Mouse (Mus musculus) erythroblast, adult 5-6 weeks (primary cell): ENCODE measurements around the gene BC017158. TPM values are rescaled to one million over a fixed set of nuclear protein-coding genes. Genes with fewer than 3 reads are reported as not detected.
A peak's percentile ranks its signal among the peaks of the same experiment; 100 is the strongest.

Source experiments
- ATAC-seq: replicated peaks from 2 replicates; pipeline ENCODE4 v1.8.0; 2016; ENCODE audit warnings: moderate number of reproducible peaks, mild to moderate bottlenecking, moderate TSS enrichment, inconsistent platforms; ENCODE audit not compliant: poor library complexity, low FRiP score, severe bottlenecking
- total RNA-seq, 2 experiments: library from RNA; stranded (forward) in 1 of 2; stranded (reverse) in 1 of 2; fragments of 150-400 nt in 1 of 2; fragments of 200-764, 138-1000 nt in 1 of 2; gene quantifications; 2 replicates each; pipeline versions ENCODE4 v1.2.3 to v1.2.4; 2015 to 2017; ENCODE audit warnings: low replicate concordance in 2 of 2

The BC017158 gene
- total RNA-seq, 2 experiments from 2014 or later, result 29.2 to 56.7 TPM

GRCm38 (mm10) chr7:128238991-128239390, 59.0 kb downstream of the BC017158 start:
- ATAC-seq, result peak; percentile 36; the same call in 1 of the 2 replicates

- ATAC-seq, result peak; percentile 77
Measured at GRCm38 (mm10) chr7:128237927-128238778, 59.8 kb downstream of the BC017158 start, which contains the start of gene 9130023H24Rik. TSS of gene 9130023H24Rik (minus strand) at chr7:128238031.

GRCm38 (mm10) chr7:128237593-128237926, 60.4 kb downstream of the BC017158 start:
- no peak; the same call in 1 of the 2 replicates for ATAC-seq

DNA sequence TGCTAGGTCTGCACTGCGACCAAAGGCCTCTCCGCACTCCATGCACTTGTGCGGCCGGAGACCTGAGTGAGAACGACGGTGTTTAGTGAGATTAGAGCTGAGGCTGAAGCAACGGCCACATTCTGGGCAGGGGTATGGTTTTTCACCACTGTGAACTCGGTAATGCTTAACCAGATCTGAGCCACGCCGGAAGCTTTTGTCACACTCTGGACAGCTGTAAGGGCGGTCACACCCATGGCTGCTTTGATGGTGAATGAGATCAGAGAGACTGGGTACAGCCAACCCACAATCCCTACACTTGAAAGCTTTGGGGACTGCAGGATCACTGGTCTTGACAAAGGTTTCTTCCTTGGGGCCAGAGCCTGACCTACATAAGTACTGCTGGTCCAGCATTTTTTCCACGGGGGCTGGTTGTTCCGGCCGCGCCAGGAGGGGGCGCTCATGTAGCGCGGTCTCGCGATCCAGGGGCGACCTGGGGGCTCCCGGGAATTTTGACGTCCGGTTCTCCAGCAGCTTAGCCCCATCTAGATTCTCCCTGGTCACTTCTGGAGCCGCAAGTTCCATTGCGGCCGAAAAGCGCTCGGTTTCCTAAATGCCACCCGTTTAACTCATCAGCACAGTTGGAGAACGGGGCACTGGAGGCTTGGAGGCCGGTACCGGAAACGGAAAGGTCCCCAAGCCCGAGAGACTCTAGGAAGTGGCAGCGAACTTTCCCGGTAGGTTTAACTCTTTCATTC, 60.9 kb downstream of the BC017158 start, which contains the start of gene Armc5:
Gene Armc5 (plus strand): TSS at position 487 of the 737 bp plus-strand sequence.
- peak; percentile 47 for ATAC-seq

DNA sequence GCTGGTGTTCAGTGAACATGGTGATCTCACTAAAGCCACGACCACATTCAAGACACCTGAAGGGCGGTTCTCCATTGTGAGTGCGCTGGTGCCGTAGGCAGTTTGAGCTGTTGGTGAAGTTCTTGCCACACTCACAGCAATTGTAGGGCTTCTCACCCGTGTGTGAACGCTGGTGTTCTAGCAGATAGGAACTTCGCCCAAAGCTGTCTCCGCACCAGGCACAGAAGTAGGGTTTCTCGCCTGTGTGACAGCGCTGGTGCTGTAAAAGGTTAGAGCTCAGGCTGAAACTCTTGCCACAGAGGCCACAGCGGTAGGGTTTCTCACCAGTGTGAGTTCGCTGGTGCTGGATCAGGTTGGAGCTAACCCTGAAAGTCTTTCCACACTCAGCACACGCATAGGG, 61.5 kb downstream of the BC017158 start:
- ATAC-seq, result no peak

DNA sequence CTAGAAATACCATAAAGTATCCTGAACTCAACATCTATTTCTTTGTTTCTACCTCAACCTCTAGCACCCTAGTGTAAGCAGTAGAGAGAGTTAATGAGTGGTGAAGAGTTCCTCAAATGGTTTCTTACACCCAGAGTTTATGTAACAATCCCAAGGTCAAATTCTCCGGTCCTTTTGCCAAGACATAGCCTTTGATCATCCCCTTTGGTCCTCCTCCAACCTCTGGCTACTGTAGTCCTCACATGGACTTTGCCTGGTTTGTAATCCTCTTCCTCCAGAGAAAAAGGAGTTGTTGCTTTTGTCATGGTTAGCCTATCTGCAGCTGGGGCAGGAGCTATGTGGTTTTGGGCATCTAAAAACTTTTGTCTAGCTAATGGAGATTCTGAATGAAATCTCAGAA, 62.5 kb downstream of the BC017158 start:
- no peak for ATAC-seq

GRCm38 (mm10) chr7:128234796-128235195, 63.2 kb downstream of the BC017158 start:
- no peak for ATAC-seq

DNA sequence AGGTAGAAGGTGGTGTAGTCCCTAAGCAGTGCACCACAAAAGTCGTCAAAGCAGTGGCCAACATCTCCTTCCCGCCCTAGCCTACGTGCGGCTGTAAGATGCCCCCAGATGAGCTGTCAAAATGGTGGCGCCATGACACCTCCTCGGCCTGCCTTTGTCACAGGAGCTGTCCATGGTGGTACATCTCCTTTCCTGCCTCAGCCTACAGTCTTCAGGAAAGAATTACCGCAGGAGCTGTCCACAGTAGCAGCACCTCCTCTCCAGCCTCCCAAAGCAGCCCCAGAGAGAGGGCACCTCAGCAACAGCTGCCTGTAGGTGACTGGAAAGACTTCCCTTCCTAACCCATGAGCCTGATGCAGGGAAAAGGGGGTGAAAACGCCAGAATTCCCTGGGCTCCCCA, 66.2 kb downstream of the BC017158 start:
- no peak for ATAC-seq

Other genes starting within 250 kb of the BC017158 start
- 44.6 and 47.6 TPM in 2 replicates for gene Itgam, start 235.5 kb downstream of the BC017158 start, total RNA-seq (2015; ENCODE audit: low replicate concordance)
- 46.6 and 54.4 TPM in 2 replicates for gene Itgam, start 235.5 kb downstream of the BC017158 start, total RNA-seq (2017; ENCODE audit: low replicate concordance)
- gene Gm49368, start 235.5 kb downstream of the BC017158 start, total RNA-seq (2015; ENCODE audit: low replicate concordance), result not detected in 2 replicates
- not detected in 2 replicates for gene Gm49368, start 235.5 kb downstream of the BC017158 start, total RNA-seq (2017; ENCODE audit: low replicate concordance)
- gene Itgax, start 168.6 kb downstream of the BC017158 start, total RNA-seq (2015; ENCODE audit: low replicate concordance), result 0.21 and 0.38 TPM in 2 replicates
- gene Itgax, start 168.6 kb downstream of the BC017158 start, total RNA-seq (2017; ENCODE audit: low replicate concordance), result 1.4 and 1.5 TPM in 2 replicates
- gene Itgad, start 143.8 kb downstream of the BC017158 start, total RNA-seq (2015; ENCODE audit: low replicate concordance), result 3.5 and 7.7 TPM in 2 replicates
- gene Itgad, start 143.8 kb downstream of the BC017158 start, total RNA-seq (2017; ENCODE audit: low replicate concordance), result 7.4 and 21.2 TPM in 2 replicates
- not detected in 2 replicates for gene Cox6a2, start 91.8 kb downstream of the BC017158 start, total RNA-seq (2015; ENCODE audit: low replicate concordance)
- 0.60 and 1.4 TPM in 2 replicates for gene Cox6a2, start 91.8 kb downstream of the BC017158 start, total RNA-seq (2017; ENCODE audit: low replicate concordance)
- 1.3 and 2.3 TPM in 2 replicates for gene Armc5, start 60.8 kb downstream of the BC017158 start, total RNA-seq (2015; ENCODE audit: low replicate concordance)
- gene Armc5, start 60.8 kb downstream of the BC017158 start, total RNA-seq (2017; ENCODE audit: low replicate concordance), result 2.2 and 4.0 TPM in 2 replicates
- 1.7 and 3.3 TPM in 2 replicates for gene 9130023H24Rik, start 60.1 kb downstream of the BC017158 start, total RNA-seq (2015; ENCODE audit: low replicate concordance)
- gene 9130023H24Rik, start 60.1 kb downstream of the BC017158 start, total RNA-seq (2017; ENCODE audit: low replicate concordance), result 1.8 and 2.7 TPM in 2 replicates
- gene Tgfb1i1, start 51.4 kb downstream of the BC017158 start, total RNA-seq (2015; ENCODE audit: low replicate concordance), result 0.96 and 2.9 TPM in 2 replicates
- gene Tgfb1i1, start 51.4 kb downstream of the BC017158 start, total RNA-seq (2017; ENCODE audit: low replicate concordance), result 0.84 TPM in 1 of 2 replicates, not detected in the other
- not detected in 2 replicates for gene Slc5a2, start 32.5 kb downstream of the BC017158 start, total RNA-seq (2015; ENCODE audit: low replicate concordance)
- 0.85 TPM in 1 of 2 replicates, not detected in the other for gene Slc5a2, start 32.5 kb downstream of the BC017158 start, total RNA-seq (2017; ENCODE audit: low replicate concordance)
- gene Rgs10, start 120.6 kb upstream of the BC017158 start, total RNA-seq (2015; ENCODE audit: low replicate concordance), result 21.9 and 24.5 TPM in 2 replicates
- gene Rgs10, start 120.6 kb upstream of the BC017158 start, total RNA-seq (2017; ENCODE audit: low replicate concordance), result 22.7 and 44.9 TPM in 2 replicates
- 65.6 and 74.4 TPM in 2 replicates for gene Tial1, start 163.5 kb upstream of the BC017158 start, total RNA-seq (2015; ENCODE audit: low replicate concordance)
- 52.6 and 91.2 TPM in 2 replicates for gene Tial1, start 163.5 kb upstream of the BC017158 start, total RNA-seq (2017; ENCODE audit: low replicate concordance)
- gene Bag3, start 225.4 kb upstream of the BC017158 start, total RNA-seq (2015; ENCODE audit: low replicate concordance), result 0.58 and 6.9 TPM in 2 replicates
- gene Bag3, start 225.4 kb upstream of the BC017158 start, total RNA-seq (2017; ENCODE audit: low replicate concordance), result 2.8 and 4.8 TPM in 2 replicates